Mouse (Mus musculus): ENCODE data around the gene Neurod1. TPM values are rescaled to one million over a fixed set of nuclear protein-coding genes. Genes with fewer than 3 reads are reported as not detected.

Gene Neurod1
- polyA plus RNA-seq, 1 experiment, result not detected

DNA sequence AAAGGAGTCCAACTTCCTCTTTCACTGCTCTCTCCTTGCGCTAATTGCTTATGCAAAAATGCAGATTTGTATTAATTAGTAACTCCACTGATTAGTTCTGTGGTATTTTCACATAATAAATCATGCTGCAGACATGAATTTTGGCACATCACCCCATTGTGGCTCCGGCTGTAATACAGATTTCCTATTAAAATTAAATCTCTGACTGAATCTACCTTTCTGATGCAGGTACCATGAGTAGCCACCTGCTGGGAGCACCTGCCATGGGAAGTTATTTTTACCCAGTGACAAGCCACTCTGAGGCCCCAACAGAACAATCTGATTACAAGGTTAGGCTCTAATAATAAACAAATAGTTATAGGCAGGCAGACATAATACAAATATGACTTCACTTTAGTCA, 5.3 kb upstream of the Neurod1 start:
- no peaks in the 10 kb centered on the region for H3K36me3 ChIP-seq (ENCODE audit: control insufficient read depth, insufficient read depth)
- TF ChIP-seq USF1 (IDR thresholded peaks at IDR 0.05; ENCODE audit: low read depth) (no peak), MYOD1 (IDR thresholded peaks at IDR 0.05; ENCODE audit: control insufficient read depth, insufficient read length, low read depth) (no peak), FOSL1 (IDR thresholded peaks at IDR 0.05; ENCODE audit: insufficient read depth, low read length, poor library complexity, severe bottlenecking) (no peak), CEBPB (IDR thresholded peaks at IDR 0.05; ENCODE audit: low read depth) (no peak), MYOG (IDR thresholded peaks at IDR 0.05; ENCODE audit: control insufficient read depth, extremely low read depth, insufficient read length) (no peak), CTCF (IDR thresholded peaks at IDR 0.05; ENCODE audit: control insufficient read depth, insufficient read depth, insufficient read length) (no peak), MAX (IDR thresholded peaks at IDR 0.05) (no peak)
- no peak overlapping the region for H3K4me3 ChIP-seq (ENCODE audit: insufficient read depth, poor library complexity, severe bottlenecking)
- H3K79me2 ChIP-seq (ENCODE audit: control insufficient read depth, insufficient read depth), result no peaks in the 10 kb centered on the region
- H3K79me3 ChIP-seq (ENCODE audit: low read depth), result no peaks in the 10 kb centered on the region
- H3K27me3 ChIP-seq (ENCODE audit: control insufficient read depth, insufficient read depth, insufficient read length), result peaks cover 24% of the 10 kb centered on the region
- H3ac ChIP-seq (ENCODE audit: control insufficient read depth, insufficient read length, low read depth), result no peak overlapping the region

DNA sequence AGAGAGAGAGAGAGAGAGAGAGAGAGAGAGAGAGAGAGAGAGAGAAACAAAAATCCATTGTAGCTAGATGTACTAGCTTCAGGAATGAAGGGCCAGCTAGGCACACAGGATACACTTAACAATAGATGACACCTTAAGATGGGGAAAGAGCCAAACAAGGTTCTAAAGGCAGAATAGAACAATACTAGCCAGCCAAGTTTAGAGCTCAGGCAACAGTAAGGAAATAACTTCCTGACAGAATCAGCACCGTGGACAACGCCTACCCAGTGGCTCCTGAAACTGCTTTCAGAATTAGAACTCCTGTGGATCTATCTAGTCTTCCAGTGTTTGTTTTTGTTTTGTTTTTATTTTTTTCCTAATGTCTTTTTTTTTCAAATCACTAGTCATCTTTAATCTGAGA, 4.0 kb upstream of the Neurod1 start:
- no peak overlapping the region for H3K4me3 ChIP-seq (ENCODE audit: insufficient read depth, poor library complexity, severe bottlenecking)

DNA sequence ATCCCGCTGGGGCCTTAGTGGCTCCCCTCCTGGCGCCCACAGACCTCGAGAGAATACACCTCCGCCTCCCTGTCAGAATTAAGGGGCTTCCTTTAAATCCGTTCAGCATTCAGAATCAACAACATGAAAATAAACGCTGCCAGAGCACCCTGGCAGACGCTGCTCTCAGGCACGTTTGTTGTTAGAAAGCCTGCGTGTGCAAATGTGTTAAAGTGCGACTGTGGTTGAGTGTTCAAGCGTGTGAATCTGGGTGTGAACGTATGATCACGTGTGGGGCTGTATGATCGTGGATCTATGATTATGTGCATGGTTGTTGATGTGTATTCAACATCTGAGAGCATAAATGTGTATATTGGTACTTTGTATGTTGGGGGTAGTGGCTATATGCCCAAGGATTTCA, 3.6 kb upstream of the Neurod1 start:
- Histone ChIP-seq H3K27me3 (ENCODE audit: control insufficient read depth, insufficient read depth, insufficient read length) (peaks cover 32% of the 10 kb centered on the region), H3K4me3 (ENCODE audit: insufficient read depth, poor library complexity, severe bottlenecking) (no peak overlapping the region), H3ac (ENCODE audit: control insufficient read depth, insufficient read length, low read depth) (no peak overlapping the region), H3K79me2 (ENCODE audit: control insufficient read depth, insufficient read depth) (no peaks in the 10 kb centered on the region), H3K36me3 (ENCODE audit: control insufficient read depth, insufficient read depth) (no peaks in the 10 kb centered on the region), H3K79me3 (ENCODE audit: low read depth) (no peaks in the 10 kb centered on the region)
- TF ChIP-seq FOSL1 (IDR thresholded peaks at IDR 0.05; ENCODE audit: insufficient read depth, low read length, poor library complexity, severe bottlenecking) (no peak), CEBPB (IDR thresholded peaks at IDR 0.05; ENCODE audit: low read depth) (no peak), CTCF (IDR thresholded peaks at IDR 0.05; ENCODE audit: control insufficient read depth, insufficient read depth, insufficient read length) (no peak)

More for the DNA sequence above, 4.0 kb upstream of the Neurod1 start:
- Histone ChIP-seq H3K27me3 (ENCODE audit: control insufficient read depth, insufficient read depth, insufficient read length) (peaks cover 31% of the 10 kb centered on the region), H3ac (ENCODE audit: control insufficient read depth, insufficient read length, low read depth) (no peak overlapping the region), H3K36me3 (ENCODE audit: control insufficient read depth, insufficient read depth) (no peaks in the 10 kb centered on the region), H3K79me2 (ENCODE audit: control insufficient read depth, insufficient read depth) (no peaks in the 10 kb centered on the region), H3K79me3 (ENCODE audit: low read depth) (no peaks in the 10 kb centered on the region)
- no peak for TF ChIP-seq USF1 (IDR thresholded peaks at IDR 0.05; ENCODE audit: low read depth)

DNA sequence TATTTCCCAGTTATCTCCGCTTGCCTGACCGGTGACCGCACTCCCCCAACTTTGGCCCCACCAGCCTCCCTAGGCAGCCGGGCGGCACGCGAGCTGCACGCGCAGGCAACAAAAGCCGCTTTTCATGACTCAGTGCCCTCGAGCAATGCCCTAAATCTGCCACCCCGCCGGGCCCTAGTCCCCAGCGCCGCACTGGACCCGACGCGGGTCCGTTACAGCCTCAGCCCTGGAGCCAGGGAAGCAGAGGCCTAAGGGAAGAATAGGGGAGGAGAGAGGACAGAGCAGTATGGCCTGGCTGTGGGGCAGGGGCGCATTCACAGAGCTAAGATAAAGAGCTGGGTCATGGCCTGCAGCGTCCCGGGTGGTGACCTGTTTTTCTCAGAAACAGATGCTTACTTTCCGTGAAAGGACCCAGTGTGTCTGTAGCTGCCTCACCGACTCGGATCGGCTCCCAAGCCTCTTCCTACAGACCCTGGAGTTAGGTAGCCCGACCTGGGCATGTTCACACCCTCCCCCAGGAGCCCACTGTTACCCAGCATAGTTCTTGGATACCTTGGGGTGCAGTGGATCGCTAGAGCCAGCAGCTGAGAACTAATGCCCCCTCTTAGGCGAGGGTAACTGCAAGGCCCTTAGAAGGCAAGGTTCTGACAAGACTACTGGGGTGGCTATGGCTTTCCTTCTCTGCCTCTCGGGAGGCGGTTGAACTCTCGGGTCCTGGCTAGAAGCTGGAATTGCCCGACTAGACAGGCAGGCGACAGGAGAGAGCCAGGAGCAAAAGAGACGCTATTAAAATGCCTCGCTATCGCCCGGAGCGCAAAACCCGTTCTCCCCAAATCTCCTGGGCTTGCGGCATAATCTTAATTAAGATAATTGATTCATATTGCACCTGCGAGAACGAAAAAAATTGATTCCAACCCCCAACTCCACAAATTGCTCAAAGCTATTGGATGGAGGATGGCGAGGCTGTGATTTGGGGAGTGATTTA, 2.8 kb upstream of the Neurod1 start:
- peaks cover 40% of the 10 kb centered on the region for H3K27me3 ChIP-seq (ENCODE audit: control insufficient read depth, insufficient read depth, insufficient read length)
- no peak for TF ChIP-seq CTCF (IDR thresholded peaks at IDR 0.05; ENCODE audit: control insufficient read depth, insufficient read depth, insufficient read length)
- no peak for TF ChIP-seq FOSL1 (IDR thresholded peaks at IDR 0.05; ENCODE audit: insufficient read depth, low read length, poor library complexity, severe bottlenecking)
- no peak for TF ChIP-seq MYOG (IDR thresholded peaks at IDR 0.05; ENCODE audit: control insufficient read depth, extremely low read depth, insufficient read length)
- no peak for TF ChIP-seq MYOD1 (IDR thresholded peaks at IDR 0.05; ENCODE audit: control insufficient read depth, insufficient read length, low read depth)
- no peak for TF ChIP-seq MAX (IDR thresholded peaks at IDR 0.05)
- TF ChIP-seq CEBPB (IDR thresholded peaks at IDR 0.05; ENCODE audit: low read depth), result no peak
- TF ChIP-seq USF1 (IDR thresholded peaks at IDR 0.05; ENCODE audit: low read depth), result no peak
- H3K79me3 ChIP-seq (ENCODE audit: low read depth), result no peaks in the 10 kb centered on the region
- H3ac ChIP-seq (ENCODE audit: control insufficient read depth, insufficient read length, low read depth), result no peak overlapping the region
- no peak overlapping the region for H3K4me3 ChIP-seq (ENCODE audit: insufficient read depth, poor library complexity, severe bottlenecking)
- H3K36me3 ChIP-seq (ENCODE audit: control insufficient read depth, insufficient read depth), result no peaks in the 10 kb centered on the region
- no peaks in the 10 kb centered on the region for H3K79me2 ChIP-seq (ENCODE audit: control insufficient read depth, insufficient read depth)

DNA sequence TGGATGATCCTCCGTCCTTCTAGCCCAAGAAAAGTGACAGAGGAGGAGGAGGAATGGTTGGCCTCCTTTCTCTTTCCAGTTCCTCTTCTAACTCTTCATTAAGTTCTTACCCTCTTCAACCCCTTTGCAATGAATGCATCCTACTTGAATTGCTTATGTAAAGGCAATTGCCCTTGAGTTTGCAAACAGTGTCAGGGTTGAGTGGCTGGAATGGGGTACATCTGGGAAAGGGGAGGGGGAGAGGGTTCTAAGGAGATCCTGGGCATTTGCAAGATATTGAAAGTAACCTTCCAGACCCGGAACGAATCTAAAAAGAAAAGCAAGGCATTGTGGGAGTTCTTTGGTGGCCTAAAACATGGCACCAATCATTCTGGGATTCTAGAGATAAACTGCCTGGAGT, 1.4 kb upstream of the Neurod1 start:
- H3ac ChIP-seq (ENCODE audit: control insufficient read depth, insufficient read length, low read depth), result no peak overlapping the region
- TF ChIP-seq FOSL1 (IDR thresholded peaks at IDR 0.05; ENCODE audit: insufficient read depth, low read length, poor library complexity, severe bottlenecking) (no peak), MYOG (IDR thresholded peaks at IDR 0.05; ENCODE audit: control insufficient read depth, extremely low read depth, insufficient read length) (no peak), MAX (IDR thresholded peaks at IDR 0.05) (no peak), CTCF (IDR thresholded peaks at IDR 0.05; ENCODE audit: control insufficient read depth, insufficient read depth, insufficient read length) (no peak), USF1 (IDR thresholded peaks at IDR 0.05; ENCODE audit: low read depth) (no peak), CEBPB (IDR thresholded peaks at IDR 0.05; ENCODE audit: low read depth) (no peak), MYOD1 (IDR thresholded peaks at IDR 0.05; ENCODE audit: control insufficient read depth, insufficient read length, low read depth) (no peak)
- no peaks in the 10 kb centered on the region for H3K36me3 ChIP-seq (ENCODE audit: control insufficient read depth, insufficient read depth)
- no peak overlapping the region for H3K4me3 ChIP-seq (ENCODE audit: insufficient read depth, poor library complexity, severe bottlenecking)
- no peaks in the 10 kb centered on the region for H3K79me2 ChIP-seq (ENCODE audit: control insufficient read depth, insufficient read depth)
- peaks cover 41% of the 10 kb centered on the region for H3K27me3 ChIP-seq (ENCODE audit: control insufficient read depth, insufficient read depth, insufficient read length)
- H3K79me3 ChIP-seq (ENCODE audit: low read depth), result no peaks in the 10 kb centered on the region

DNA sequence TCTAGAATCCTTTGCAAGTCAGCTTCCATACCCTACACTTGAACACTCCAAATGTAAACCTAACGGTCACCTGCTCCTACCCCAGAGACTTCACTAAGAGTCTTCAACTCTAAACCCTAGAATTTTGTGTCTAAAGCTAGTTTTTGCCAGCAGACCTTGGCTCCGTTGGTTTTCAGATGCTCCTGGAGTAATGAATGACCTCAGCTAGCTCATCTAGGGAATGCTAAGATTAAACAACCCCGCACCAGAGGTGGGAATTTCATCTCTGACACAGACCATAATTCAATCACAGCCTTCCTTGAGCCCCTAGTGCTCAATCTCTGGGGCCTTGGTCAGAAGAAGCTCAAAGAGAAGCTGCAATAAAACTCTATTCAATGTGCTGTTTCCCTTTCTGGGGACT, 883 bp upstream of the Neurod1 start:
- TF ChIP-seq MAX (IDR thresholded peaks at IDR 0.05) (no peak), CTCF (IDR thresholded peaks at IDR 0.05; ENCODE audit: control insufficient read depth, insufficient read depth, insufficient read length) (no peak), MYOG (IDR thresholded peaks at IDR 0.05; ENCODE audit: control insufficient read depth, extremely low read depth, insufficient read length) (no peak), MYOD1 (IDR thresholded peaks at IDR 0.05; ENCODE audit: control insufficient read depth, insufficient read length, low read depth) (no peak), CEBPB (IDR thresholded peaks at IDR 0.05; ENCODE audit: low read depth) (no peak), FOSL1 (IDR thresholded peaks at IDR 0.05; ENCODE audit: insufficient read depth, low read length, poor library complexity, severe bottlenecking) (no peak), USF1 (IDR thresholded peaks at IDR 0.05; ENCODE audit: low read depth) (no peak)
- Histone ChIP-seq H3K36me3 (ENCODE audit: control insufficient read depth, insufficient read depth) (no peaks in the 10 kb centered on the region), H3K79me3 (ENCODE audit: low read depth) (no peaks in the 10 kb centered on the region), H3K79me2 (ENCODE audit: control insufficient read depth, insufficient read depth) (no peaks in the 10 kb centered on the region), H3K4me3 (ENCODE audit: insufficient read depth, poor library complexity, severe bottlenecking) (no peak overlapping the region), H3K27me3 (ENCODE audit: control insufficient read depth, insufficient read depth, insufficient read length) (peaks cover 41% of the 10 kb centered on the region), H3ac (ENCODE audit: control insufficient read depth, insufficient read length, low read depth) (no peak overlapping the region)

All from C2C12 (cell line).